Mouse (Mus musculus): ENCODE results near the gene Mylk2. TPM values are rescaled to one million over a fixed set of nuclear protein-coding genes. Genes with fewer than 3 reads are reported as not detected.

Mylk2 gene
- total RNA-seq, 2 experiments from 2014 or later, result not detected

- DNase-seq (ENCODE audit: low spot score in 2 of 2), result no peak
Observed at GRCm38 (mm10) chr2:152942898-152943515, 31.9 kb downstream of the Mylk2 start.

GRCm38 (mm10) chr2:152943568-152943967 is 32.4 kb downstream of the Mylk2 start:
- no peak for DNase-seq (ENCODE audit: low spot score in 2 of 2)

GRCm38 (mm10) chr2:152944013-152944412 is 32.9 kb downstream of the Mylk2 start:
- DNase-seq (ENCODE audit: low spot score in 2 of 2), result no peak

DNA sequence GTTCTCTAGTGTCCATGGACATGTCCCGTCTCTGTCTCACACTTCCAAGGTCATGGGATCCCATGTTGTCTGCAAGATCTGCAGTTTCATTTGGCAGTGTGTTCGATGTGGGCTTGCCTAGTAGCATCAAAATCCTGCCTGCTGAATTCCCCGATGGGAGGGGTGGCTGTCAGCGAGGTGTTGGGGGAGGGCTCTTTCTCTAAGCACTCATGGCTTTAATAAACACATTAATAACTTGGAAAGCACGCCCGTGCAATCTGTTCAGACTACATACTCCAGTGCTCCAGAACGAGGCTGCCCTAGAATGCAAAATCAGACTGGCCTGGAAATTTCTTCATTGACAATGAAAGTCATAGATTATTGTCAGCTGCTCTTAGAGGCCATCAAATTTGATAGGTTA is 35.9 kb downstream of the Mylk2 start:
- DNase-seq (ENCODE audit: low spot score in 2 of 2), result no peak

- DNase-seq (ENCODE audit: low spot score in 2 of 2), result no peak
Observed at GRCm38 (mm10) chr2:152948438-152949020, 37.4 kb downstream of the Mylk2 start.

- no peak for DNase-seq (ENCODE audit: low spot score in 2 of 2)
Observed at GRCm38 (mm10) chr2:152950358-152951064, 39.4 kb downstream of the Mylk2 start.

DNA sequence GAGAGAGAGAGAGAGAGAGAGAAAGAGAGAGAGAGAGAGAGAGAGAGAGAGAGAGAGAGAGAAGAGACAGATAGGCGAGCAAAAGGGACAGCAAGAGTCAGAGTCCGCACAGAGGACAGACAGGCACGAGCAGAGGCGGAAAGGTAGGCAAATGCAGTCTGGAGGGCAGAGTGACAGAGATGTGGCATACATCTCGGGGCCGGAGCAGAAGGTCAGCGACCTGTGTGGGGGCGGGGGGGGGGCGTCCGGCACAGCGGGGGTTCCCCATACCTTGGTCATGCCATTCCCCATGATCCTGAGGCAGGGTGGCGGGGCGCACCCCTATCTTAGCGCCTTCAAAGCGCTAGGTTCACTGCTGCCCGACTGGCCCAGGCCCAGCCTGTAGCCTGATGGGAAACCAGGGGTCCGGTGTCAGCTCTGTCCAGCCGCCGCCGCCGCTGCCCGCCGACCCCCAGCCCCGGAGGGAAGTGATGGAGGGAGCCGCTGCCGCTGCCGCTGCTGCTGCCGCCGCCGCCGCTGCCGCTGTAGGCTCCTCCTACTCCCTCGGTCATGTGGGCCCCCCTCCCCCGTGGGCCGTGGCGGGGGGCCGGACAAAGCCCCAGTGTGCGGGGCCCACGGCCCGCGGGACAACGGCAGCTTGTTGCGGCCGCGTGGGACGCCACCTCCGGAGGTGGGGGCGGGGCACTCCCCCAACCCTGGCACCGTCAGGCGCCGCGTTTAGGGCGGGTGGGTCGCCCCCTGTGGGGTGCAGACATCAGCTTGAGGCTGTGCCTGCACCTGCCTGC is 40.1 kb downstream of the Mylk2 start, which contains the start of gene Dusp15:
TSS of gene Dusp15 (minus strand) at position 634 of the 785 bp plus-strand sequence.
- DNase-seq (ENCODE audit: low spot score in 2 of 2), result no peak

DNA sequence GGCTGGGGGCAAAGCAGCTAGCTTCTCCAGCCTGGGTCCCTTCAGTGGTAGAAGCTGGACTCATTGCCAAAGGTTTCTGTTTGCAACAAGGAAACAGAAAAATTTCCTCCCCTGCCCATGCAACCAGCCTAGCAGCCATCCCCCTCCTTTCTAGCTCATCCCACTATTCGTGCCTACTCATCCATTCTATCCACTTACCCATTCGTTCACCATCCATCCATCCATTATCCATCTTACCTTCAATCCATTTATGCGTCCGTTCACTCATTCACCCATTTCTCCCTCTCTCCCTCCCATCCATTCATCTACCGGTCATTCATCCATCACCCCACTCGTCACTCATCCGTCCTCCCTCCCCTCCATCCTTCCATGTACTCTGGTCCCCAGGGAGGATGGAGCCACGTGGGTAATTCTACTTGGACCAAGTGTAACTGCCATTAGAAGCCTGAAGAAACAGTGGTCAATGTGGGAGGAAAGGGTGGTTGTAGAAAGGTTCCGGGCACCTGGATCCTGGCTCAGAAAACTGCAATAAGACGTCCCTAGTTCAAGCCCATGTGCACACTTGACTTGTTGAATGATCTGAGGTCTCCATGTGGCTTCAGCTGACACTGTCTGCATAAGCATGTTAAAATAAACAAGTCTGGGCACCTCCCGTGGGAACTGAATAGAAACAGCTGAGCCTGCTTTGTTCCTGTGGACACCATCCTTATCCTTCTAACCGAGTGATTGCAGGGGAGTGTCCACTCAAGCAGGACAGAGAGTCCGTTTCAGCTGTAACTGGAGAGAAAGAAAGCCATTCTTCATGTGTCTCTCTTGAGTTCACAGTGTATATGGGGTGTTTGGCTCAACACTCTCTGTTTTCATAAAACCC is 40.9 kb downstream of the Mylk2 start:
- DNase-seq (ENCODE audit: low spot score in 2 of 2), result no peak

- DNase-seq (ENCODE audit: low spot score in 2 of 2), result no peak
Observed at GRCm38 (mm10) chr2:152958116-152958515, 47.0 kb downstream of the Mylk2 start.

GRCm38 (mm10) chr2:152962091-152962793 is 51.1 kb downstream of the Mylk2 start, which contains the start of gene Ttll9:
Gene Ttll9 (plus strand): TSS chr2:152962485.
- DNase-seq (ENCODE audit: low spot score in 2 of 2), result peak; percentile 52 to 63

- DNase-seq (ENCODE audit: low spot score in 2 of 2), result no peak
Observed at GRCm38 (mm10) chr2:152965555-152965954, 54.4 kb downstream of the Mylk2 start.

Small RNA genes lying within 50 kb of the gene (microRNA-seq; reads per million reads assigned to microRNA genes)
- 0 reads per million in 2 experiments for gene Mir5622 (ENCODE audit: borderline number of aligned reads in 2 of 2)

Other genes starting within 250 kb of the Mylk2 start
- 100 to 1,000 TPM; 151 to 170 TPM for gene H13, start 241.9 kb upstream of the Mylk2 start, total RNA-seq (2021)
- gene Mcts2, start 224.3 kb upstream of the Mylk2 start, total RNA-seq (2021), result 10 to 100 TPM; 23.5 to 25.8 TPM
- gene Id1, start 175.1 kb upstream of the Mylk2 start, total RNA-seq (2021), result 10 to 100 TPM; 51.8 to 93.4 TPM
- gene Cox4i2, start 157.2 kb upstream of the Mylk2 start, total RNA-seq (2021), result 1 to 10 TPM; 2.5 to 3.8 TPM
- 10 to 100 TPM; 63.6 to 73.5 TPM for gene Bcl2l1, start 79.6 kb upstream of the Mylk2 start, total RNA-seq (2021)
- 1 to 10 TPM; 1.2 to 2.3 TPM for gene Tpx2, start 63.4 kb upstream of the Mylk2 start, total RNA-seq (2021)
- 1 to 10 TPM; 2.3 to 3.5 TPM for gene Foxs1, start 21.9 kb downstream of the Mylk2 start, total RNA-seq (2021)
- 1 to 10 TPM; 1.2 to 2.6 TPM for gene Dusp15, start 40.3 kb downstream of the Mylk2 start, total RNA-seq (2021)
- under 1 TPM; 0.16 to 0.60 TPM for gene Ttll9, start 51.1 kb downstream of the Mylk2 start, total RNA-seq (2021)
- 100 to 1,000 TPM; 187 to 200 TPM for gene Pdrg1, start 104.1 kb downstream of the Mylk2 start, total RNA-seq (2021)
- gene Xkr7, start 120.5 kb downstream of the Mylk2 start, total RNA-seq (2021), result 1 to 10 TPM in 1 of 2 experiments, under 1 TPM in 1; 0.86 to 1.3 TPM
- gene Ccm2l, start 154.6 kb downstream of the Mylk2 start, total RNA-seq (2021), result 10 to 100 TPM; 10.2 to 10.7 TPM
- gene Hck, start 197.1 kb downstream of the Mylk2 start, total RNA-seq (2021), result 1 to 10 TPM; 3.9 to 4.2 TPM
- 100 to 1,000 TPM in 1 of 2 experiments, 10 to 100 TPM in 1; 94.6 to 101 TPM for gene Tm9sf4, start 250.0 kb downstream of the Mylk2 start, total RNA-seq (2021)